Comparison of ENCODE assay signal across 8 mouse cellular contexts in genomic region chrX:21828975-21829374, GRCm38 (mm10).
DNase-seq lines count a peak whose midpoint lies in the region; ATAC-seq and TF ChIP-seq lines count a peak whose summit lies in the region.
"Had no signal": no experiment of that assay in that cellular context is flagged by ENCODE, and none has a peak within 500 bp of the region (broad histone marks: within the 10 kb centered on the region; RNA-seq: fewer than 3 reads in every experiment).

No protein-coding gene starts in this region.

- peak; percentile 62 for DNase-seq in NIH3T3 (ENCODE audit: low read depth)
- peak; percentile 5 to 17 for DNase-seq in frontal cortex, postnatal 36 days (ENCODE audit: low spot score in 2 of 2)
- peak; percentile 48 for DNase-seq in lung, postnatal 36 days

- H3K4me2 ChIP-seq in intestine, postnatal 0 days (replicated peaks; ENCODE audit: low read depth): no peak overlapping the region
- no peak overlapping the region for H3K4me2 ChIP-seq in intestine, embryonic 16.5 days (ENCODE audit: low read depth, low read length)
- H3K4me2 ChIP-seq: midbrain, embryonic 12.5 days had no signal

- no peaks in the 10 kb centered on the region for H3K36me3 ChIP-seq in intestine, postnatal 0 days (ENCODE audit: control insufficient read depth, insufficient read depth)
- no peaks in the 10 kb centered on the region for H3K36me3 ChIP-seq in intestine, embryonic 16.5 days (ENCODE audit: control insufficient read depth, insufficient read depth, low read length)
- no peaks in the 10 kb centered on the region for H3K36me3 ChIP-seq in E14TG2a.4 (ENCODE audit: insufficient read depth, low read length)
- H3K36me3 ChIP-seq: midbrain, embryonic 12.5 days had no signal

- H3K4me1 ChIP-seq in intestine, postnatal 0 days (replicated peaks; ENCODE audit: control insufficient read depth, insufficient read depth, low read length): no peaks in the 10 kb centered on the region
- H3K4me1 ChIP-seq in intestine, embryonic 16.5 days (ENCODE audit: control insufficient read depth, insufficient read depth, low read length): no peaks in the 10 kb centered on the region
- no peaks in the 10 kb centered on the region for H3K4me1 ChIP-seq in E14TG2a.4 (replicated peaks; ENCODE audit: low read depth, low read length)
- H3K4me1 ChIP-seq: midbrain, embryonic 12.5 days had no signal

- H3K9me3 ChIP-seq in intestine, postnatal 0 days (ENCODE audit: control insufficient read depth): no peaks in the 10 kb centered on the region
- H3K9me3 ChIP-seq in intestine, embryonic 16.5 days (ENCODE audit: control insufficient read depth, low read length): no peaks in the 10 kb centered on the region
- no peaks in the 10 kb centered on the region for H3K9me3 ChIP-seq in E14TG2a.4 (ENCODE audit: low read length)
- H3K9me3 ChIP-seq: midbrain, embryonic 12.5 days had no signal

- H3K9ac ChIP-seq in intestine, postnatal 0 days (ENCODE audit: low read depth, low read length): no peak overlapping the region
- H3K9ac ChIP-seq in intestine, embryonic 16.5 days (ENCODE audit: low read depth, low read length): no peak overlapping the region
- H3K9ac ChIP-seq: midbrain, embryonic 12.5 days had no signal

- no peak overlapping the region for H3K27ac ChIP-seq in intestine, postnatal 0 days (ENCODE audit: low read depth, low read length)
- no peak overlapping the region for H3K27ac ChIP-seq in intestine, embryonic 16.5 days (ENCODE audit: low read length)
- H3K27ac ChIP-seq: midbrain, embryonic 12.5 days had no signal

- no peak for ATAC-seq in intestine, postnatal 0 days
- no peak for ATAC-seq in intestine, embryonic 16.5 days
- no peak for ATAC-seq in CD4-positive, CD25-positive, alpha-beta regulatory T cell, adult 4 months

- TF ChIP-seq CTCF in intestine, postnatal 0 days (IDR thresholded peaks at IDR 0.05; ENCODE audit: low read depth): peak; percentile 66
- peak; percentile 65 for TF ChIP-seq CTCF in E14TG2a.4 (conservative IDR thresholded peaks at IDR 0.05; ENCODE audit: low read length)

- no peak overlapping the region for H3K4me3 ChIP-seq in intestine, postnatal 0 days (ENCODE audit: low read depth, low read length)
- H3K4me3 ChIP-seq in intestine, embryonic 16.5 days (ENCODE audit: low read length): no peak overlapping the region
- H3K4me3 ChIP-seq in E14TG2a.4 (replicated peaks; ENCODE audit: low read length): no peak overlapping the region
- H3K4me3 ChIP-seq: midbrain, embryonic 12.5 days had no signal

- H3K27me3 ChIP-seq in intestine, postnatal 0 days (replicated peaks; ENCODE audit: control insufficient read depth, insufficient read depth, low read length): no peaks in the 10 kb centered on the region
- no peaks in the 10 kb centered on the region for H3K27me3 ChIP-seq in intestine, embryonic 16.5 days (replicated peaks; ENCODE audit: control insufficient read depth, insufficient read depth, low read length)
- no peaks in the 10 kb centered on the region for H3K27me3 ChIP-seq in E14TG2a.4 (ENCODE audit: insufficient read depth, low read length)
- H3K27me3 ChIP-seq: midbrain, embryonic 12.5 days had no signal

Comparison
In these comparisons a context has a peak if more than half of its experiments do, and no peak if none do; other contexts are left out.
1. DNase-seq: peak in every context shown above with its lines; median percentile 62 in NIH3T3; 48 in lung, postnatal 36 days; 11 in frontal cortex, postnatal 36 days.